Mouse (Mus musculus) forebrain, embryonic 16.5 days (tissue): Measurements from ENCODE around the gene Ciao2a. TPM values are rescaled to one million over a fixed set of nuclear protein-coding genes. Genes with fewer than 3 reads are reported as not detected.

Experiments
- ATAC-seq: fragments of 200-750 bp; cut with Nextera tagmentation; 2 replicates; pipeline ENCODE4 v1.8.0; 2017; ENCODE audit warnings: mild to moderate bottlenecking, moderate library complexity
- H3K27ac ChIP-seq: fragments of 300-500 bp; sonication (generic); 2 replicates; pipeline ENCODE4 v1.5.1; 2014; ENCODE audit warnings: low read length, control low read depth
- H3K27me3 ChIP-seq: fragments of 300-500 bp; sonication (generic); replicated peaks from 2 replicates; pipeline ENCODE4 v1.6.1; 2014; ENCODE audit warnings: low read length; ENCODE audit not compliant: control insufficient read depth, insufficient read depth
- H3K36me3 ChIP-seq: fragments of 300-500 bp; sonication (generic); 2 replicates; pipeline ENCODE4 v1.6.1; 2014; ENCODE audit not compliant: control insufficient read depth, insufficient read depth
- H3K4me1 ChIP-seq: fragments of 300-500 bp; sonication (generic); replicated peaks from 2 replicates; pipeline ENCODE4 v1.6.1; 2014; ENCODE audit warnings: low read length; ENCODE audit not compliant: control insufficient read depth, insufficient read depth
- H3K4me2 ChIP-seq: fragments of 300-500 bp; sonication (generic); 2 replicates; pipeline ENCODE4 v1.6.1; 2014; ENCODE audit warnings: mild to moderate bottlenecking, low read length, control low read depth
- H3K4me3 ChIP-seq: fragments of 300-500 bp; sonication (generic); replicated peaks from 2 replicates; pipeline ENCODE4 v1.5.1; 2014; ENCODE audit warnings: mild to moderate bottlenecking, low read length, control low read depth
- H3K9ac ChIP-seq: fragments of 300-500 bp; sonication (generic); replicated peaks from 2 replicates; pipeline ENCODE4 v1.6.1; 2014; ENCODE audit warnings: low read depth, low read length, control low read depth
- H3K9me3 ChIP-seq: fragments of 300-500 bp; sonication (generic); 2 replicates; pipeline ENCODE4 v1.6.1; 2016; ENCODE audit warnings: low read length; ENCODE audit not compliant: control insufficient read depth
- WGBS: fragments of 180-500 bp; shearing (Covaris S2); extraction: QIAGEN DNeasy Blood & Tissue Kit; methylation state at CpG from one replicate; pipeline ENCODE4 v1.1.7; 2014; 5-methylcytosine and 5-hydroxymethylcytosine counted together
- polyA plus RNA-seq: library from polyadenylated mRNA; unstranded; fragments of >200 nt; fragmentation: Nextera tagmentation; extraction: Ambion mirVana; gene quantifications from 2 replicates; pipeline ENCODE4 v1.2.1, GENCODE M21; 2015

Gene Ciao2a
- polyA plus RNA-seq, 1 experiment from 2014 or later, result 81.1 TPM

- Histone ChIP-seq H3K4me1 (no peaks in the 10 kb centered on the region), H3K9ac (no peak overlapping the region), H3K4me2 (no peak overlapping the region), H3K27me3 (no peaks in the 10 kb centered on the region), H3K9me3 (no peaks in the 10 kb centered on the region), H3K36me3 (no peaks in the 10 kb centered on the region), H3K27ac (no peak overlapping the region), H3K4me3 (no peak overlapping the region)
- no peak for ATAC-seq
- WGBS, result 5% methylated on average over 1 of the region's 1 CpGs
Observed at GRCm38 (mm10) chr9:66168233-66168632, 41.8 kb downstream of the Ciao2a start.

- Histone ChIP-seq H3K4me2 (no peak overlapping the region), H3K9ac (no peak overlapping the region), H3K27ac (no peak overlapping the region), H3K9me3 (no peaks in the 10 kb centered on the region), H3K4me1 (no peaks in the 10 kb centered on the region), H3K4me3 (no peak overlapping the region), H3K36me3 (no peaks in the 10 kb centered on the region), H3K27me3 (no peaks in the 10 kb centered on the region)
- ATAC-seq, result no peak
- 7% methylated on average over 5 of the region's 5 CpGs for WGBS
Observed at GRCm38 (mm10) chr9:66170506-66170905, 44.1 kb downstream of the Ciao2a start.

GRCm38 (mm10) chr9:66171275-66171921 lies 45.0 kb downstream of the Ciao2a start:
- Histone ChIP-seq H3K27me3 (no peaks in the 10 kb centered on the region), H3K9ac (no peak overlapping the region), H3K4me2 (no peak overlapping the region), H3K36me3 (no peaks in the 10 kb centered on the region), H3K27ac (no peak overlapping the region), H3K4me3 (no peak overlapping the region), H3K4me1 (no peaks in the 10 kb centered on the region), H3K9me3 (no peaks in the 10 kb centered on the region)
- WGBS, result 55% methylated on average over 12 of the region's 12 CpGs
- ATAC-seq, result no peak

GRCm38 (mm10) chr9:66173316-66173855 lies 47.0 kb downstream of the Ciao2a start:
- H3K9ac ChIP-seq, result no peak overlapping the region
- H3K4me3 ChIP-seq, result no peak overlapping the region
- H3K27me3 ChIP-seq, result no peaks in the 10 kb centered on the region
- no peaks in the 10 kb centered on the region for H3K36me3 ChIP-seq
- H3K4me2 ChIP-seq, result no peak overlapping the region
- H3K27ac ChIP-seq, result no peak overlapping the region
- ATAC-seq, result no peak
- 95% methylated on average over 5 of the region's 5 CpGs for WGBS
- no peaks in the 10 kb centered on the region for H3K9me3 ChIP-seq
- no peaks in the 10 kb centered on the region for H3K4me1 ChIP-seq

- no peaks in the 10 kb centered on the region for H3K36me3 ChIP-seq
- H3K27ac ChIP-seq, result no peak overlapping the region
- no peak overlapping the region for H3K9ac ChIP-seq
- no peaks in the 10 kb centered on the region for H3K4me1 ChIP-seq
- no peaks in the 10 kb centered on the region for H3K9me3 ChIP-seq
- no peak overlapping the region for H3K4me3 ChIP-seq
- no peaks in the 10 kb centered on the region for H3K27me3 ChIP-seq
- no peak for ATAC-seq
- H3K4me2 ChIP-seq, result no peak overlapping the region
- 85% methylated on average over 3 of the region's 3 CpGs for WGBS
Observed at GRCm38 (mm10) chr9:66174985-66175384, 48.6 kb downstream of the Ciao2a start.

- Histone ChIP-seq H3K9ac (no peak overlapping the region), H3K27ac (no peak overlapping the region), H3K4me2 (no peak overlapping the region), H3K4me1 (no peaks in the 10 kb centered on the region), H3K27me3 (no peaks in the 10 kb centered on the region), H3K4me3 (no peak overlapping the region), H3K9me3 (no peaks in the 10 kb centered on the region), H3K36me3 (no peaks in the 10 kb centered on the region)
- 27% methylated on average over 1 of the region's 1 CpGs for WGBS
- no peak for ATAC-seq
Observed at GRCm38 (mm10) chr9:66177975-66178374, 51.6 kb downstream of the Ciao2a start.

GRCm38 (mm10) chr9:66179795-66180194 lies 53.4 kb downstream of the Ciao2a start:
- Histone ChIP-seq H3K4me1 (no peaks in the 10 kb centered on the region), H3K4me3 (no peak overlapping the region), H3K4me2 (no peak overlapping the region), H3K27ac (no peak overlapping the region), H3K9me3 (no peaks in the 10 kb centered on the region), H3K27me3 (no peaks in the 10 kb centered on the region), H3K36me3 (no peaks in the 10 kb centered on the region), H3K9ac (no peak overlapping the region)
- no peak for ATAC-seq
- WGBS, result 90% methylated on average over 6 of the region's 6 CpGs

GRCm38 (mm10) chr9:66181126-66181825 lies 54.9 kb downstream of the Ciao2a start:
- no peak overlapping the region for H3K4me2 ChIP-seq
- H3K27ac ChIP-seq, result no peak overlapping the region
- H3K27me3 ChIP-seq, result no peaks in the 10 kb centered on the region
- H3K9me3 ChIP-seq, result no peaks in the 10 kb centered on the region
- no peak for ATAC-seq
- H3K4me1 ChIP-seq, result no peaks in the 10 kb centered on the region
- WGBS, result 78% methylated on average over 4 of the region's 4 CpGs
- H3K9ac ChIP-seq, result no peak overlapping the region
- no peaks in the 10 kb centered on the region for H3K36me3 ChIP-seq
- H3K4me3 ChIP-seq, result no peak overlapping the region

GRCm38 (mm10) chr9:66181826-66182678 lies 55.6 kb downstream of the Ciao2a start:
- 70% methylated on average over 11 of the region's 11 CpGs for WGBS
- Histone ChIP-seq H3K9me3 (no peaks in the 10 kb centered on the region), H3K4me3 (no peak overlapping the region), H3K36me3 (no peaks in the 10 kb centered on the region), H3K4me2 (no peak overlapping the region), H3K27me3 (no peaks in the 10 kb centered on the region), H3K9ac (no peak overlapping the region), H3K4me1 (0 out of 2 replicates have a peak, but pooled peaks cover 2% of the 10 kb centered on the region), H3K27ac (no peak overlapping the region)
- ATAC-seq, result no peak
